Mouse (Mus musculus): ENCODE measurements around the gene Olfr275.
"Not testable (repeated sequence)": the region's sequence is repeated elsewhere in the genome, so short reads cannot be mapped to it uniquely, and the experiment has no call there.

The Olfr275 gene

GRCm38 (mm10) chr4:52814304-52814703, at the start of gene Olfr275:
Gene Olfr275 (plus strand): TSS chr4:52814604.
- ATAC-seq (ENCODE audit: low TSS enrichment): no peak

- ATAC-seq (ENCODE audit: low TSS enrichment): no peak
Measured at GRCm38 (mm10) chr4:52765612-52766011, 48.8 kb upstream of the Olfr275 start.

GRCm38 (mm10) chr4:52772186-52772585, 42.2 kb upstream of the Olfr275 start:
- peak; percentile 64 for ATAC-seq (ENCODE audit: low TSS enrichment)

- no peak for ATAC-seq (ENCODE audit: low TSS enrichment)
Measured at GRCm38 (mm10) chr4:52800013-52800412, 14.4 kb upstream of the Olfr275 start.

GRCm38 (mm10) chr4:52811871-52812270, 2.5 kb upstream of the Olfr275 start:
- ATAC-seq (ENCODE audit: low TSS enrichment): no peak

GRCm38 (mm10) chr4:52821375-52821774, 7.0 kb downstream of the Olfr275 start:
- peak; percentile 69; the same call in 1 of the 2 replicates for ATAC-seq (ENCODE audit: low TSS enrichment)

- ATAC-seq (ENCODE audit: low TSS enrichment): not testable (repeated sequence)
Measured at GRCm38 (mm10) chr4:52845411-52845810, 31.0 kb downstream of the Olfr275 start.

- ATAC-seq (ENCODE audit: low TSS enrichment): no peak
Measured at GRCm38 (mm10) chr4:52849039-52849635, 34.7 kb downstream of the Olfr275 start.

GRCm38 (mm10) chr4:52849672-52850071, 35.3 kb downstream of the Olfr275 start:
- no peak for ATAC-seq (ENCODE audit: low TSS enrichment)

GRCm38 (mm10) chr4:52859136-52859535, 44.7 kb downstream of the Olfr275 start, which contains the start of gene Olfr273:
Gene Olfr273 (minus strand): TSS chr4:52859236.
- ATAC-seq (ENCODE audit: low TSS enrichment): no peak

GRCm38 (mm10) chr4:52864156-52864555, 49.8 kb downstream of the Olfr275 start:
- ATAC-seq (ENCODE audit: low TSS enrichment): peak; percentile 47
